Mouse (Mus musculus): ENCODE data around the gene Cib1. TPM values are rescaled to one million over a fixed set of nuclear protein-coding genes. Genes with fewer than 3 reads are reported as not detected.

Cib1 gene
- total and polyA plus RNA-seq, 3 experiments: 84.5 to 145 TPM; not detected in 1

GRCm38 (mm10) chr7:80195576-80196263, 36.9 kb downstream of the Cib1 start:
- Histone ChIP-seq H3K27ac (ENCODE audit: control insufficient read depth, low read depth, low read length) (no peak overlapping the region), H3K79me2 (ENCODE audit: control insufficient read depth, insufficient read depth, low read length, poor library complexity) (peaks cover 26% of the 10 kb centered on the region), H3K36me3 (ENCODE audit: control insufficient read depth in 1 of 2, insufficient read depth in 2 of 2, low read length in 2 of 2) (peaks cover 0 to 28% of the 10 kb centered on the region in 2 experiments; a peak in 2 of 4 replicates), H3K4me3 (ENCODE audit: control insufficient read depth in 1 of 2, insufficient read depth in 1 of 2, low read depth in 2 of 2, low read length in 2 of 2) (no peak overlapping the region), H3K4me1 (ENCODE audit: control insufficient read depth in 1 of 2, insufficient read depth in 2 of 2, low read length in 2 of 2) (peaks cover 12 to 29% of the 10 kb centered on the region in 2 experiments), H3K9ac (ENCODE audit: control insufficient read depth, low read depth, low read length, poor library complexity, severe bottlenecking) (no peak overlapping the region), H3K27me3 (ENCODE audit: control insufficient read depth in 1 of 2, insufficient read depth in 2 of 2, low read length in 2 of 2) (no peaks in the 10 kb centered on the region), H3K9me3 (replicated peaks; ENCODE audit: insufficient read depth, low read length) (no peaks in the 10 kb centered on the region)
- DNase-seq (ENCODE audit: low read depth, low spot score): no peak
- TF ChIP-seq ELF1 (IDR thresholded peaks at IDR 0.05; ENCODE audit: low read depth, low read length) (no peak), SIN3A (IDR thresholded peaks at IDR 0.05; ENCODE audit: low read length) (no peak), CHD1 (IDR thresholded peaks at IDR 0.05; ENCODE audit: low read depth, low read length) (no peak), BHLHE40 (IDR thresholded peaks at IDR 0.05; ENCODE audit: borderline replicate concordance, low read depth, low read length) (no peak), TAL1 (IDR thresholded peaks at IDR 0.05; ENCODE audit: low read length) (no peak), HCFC1 (IDR thresholded peaks at IDR 0.05; ENCODE audit: low read depth, low read length) (no peak), E2F4 (IDR thresholded peaks at IDR 0.05; ENCODE audit: borderline replicate concordance, low read depth, low read length) (no peak), MYC (IDR thresholded peaks at IDR 0.05; ENCODE audit: low read depth, low read length) (no peak)

GRCm38 (mm10) chr7:80195146-80195545, 37.5 kb downstream of the Cib1 start:
- Histone ChIP-seq H3K9ac (ENCODE audit: control insufficient read depth, low read depth, low read length, poor library complexity, severe bottlenecking) (no peak overlapping the region), H3K9me3 (replicated peaks; ENCODE audit: insufficient read depth, low read length) (no peaks in the 10 kb centered on the region), H3K79me2 (ENCODE audit: control insufficient read depth, insufficient read depth, low read length, poor library complexity) (peaks cover 20% of the 10 kb centered on the region), H3K27me3 (ENCODE audit: control insufficient read depth in 1 of 2, insufficient read depth in 2 of 2, low read length in 2 of 2) (no peaks in the 10 kb centered on the region), H3K4me3 (ENCODE audit: control insufficient read depth in 1 of 2, insufficient read depth in 1 of 2, low read depth in 2 of 2, low read length in 2 of 2) (no peak overlapping the region), H3K36me3 (ENCODE audit: control insufficient read depth in 1 of 2, insufficient read depth in 2 of 2, low read length in 2 of 2) (peaks cover 0 to 25% of the 10 kb centered on the region in 2 experiments; a peak in 2 of 4 replicates), H3K27ac (ENCODE audit: control insufficient read depth, low read depth, low read length) (no peak overlapping the region), H3K4me1 (ENCODE audit: control insufficient read depth in 1 of 2, insufficient read depth in 2 of 2, low read length in 2 of 2) (peaks cover 12 to 25% of the 10 kb centered on the region in 2 experiments)
- no peak for DNase-seq (ENCODE audit: low read depth, low spot score)
- TF ChIP-seq JUND (IDR thresholded peaks at IDR 0.05; ENCODE audit: low read depth, low read length): no peak
- TF ChIP-seq EP300 (IDR thresholded peaks at IDR 0.05; ENCODE audit: low read depth in 1 of 2, low read length in 2 of 2): no peak
- TF ChIP-seq ZNF384 (IDR thresholded peaks at IDR 0.05; ENCODE audit: low read depth, low read length): no peak
- no peak for TF ChIP-seq NELFE (IDR thresholded peaks at IDR 0.05; ENCODE audit: low read depth, low read length)
- no peak for TF ChIP-seq MYB (IDR thresholded peaks at IDR 0.05; ENCODE audit: low read depth, low read length)
